Mouse (Mus musculus) common myeloid progenitor, adult 5-6 weeks (primary cell): Measurements from ENCODE around the gene Lrrc52. TPM values are rescaled to one million over a fixed set of nuclear protein-coding genes. Genes with fewer than 3 reads are reported as not detected.

ENCODE experiments used
- ATAC-seq: replicated peaks from 2 replicates; pipeline ENCODE4 v1.8.0; 2016; ENCODE audit warnings: low read depth, mild to moderate bottlenecking, moderate TSS enrichment, inconsistent platforms; ENCODE audit not compliant: poor library complexity, severe bottlenecking
- total RNA-seq: library from RNA; stranded (forward); fragments of 200-1000, 187-1606 nt; gene quantifications from 2 replicates; pipeline ENCODE4 v1.2.3, GENCODE M21; 2017

Lrrc52 gene
- total RNA-seq: not detected in 2 replicates

GRCm38 (mm10) chr1:167466765-167467426 is at the start of gene Lrrc52:
TSS of gene Lrrc52 (minus strand) at chr1:167466780.
- ATAC-seq: peak; percentile 43

- no peak for ATAC-seq
Observed at GRCm38 (mm10) chr1:167511621-167512020, 45.0 kb upstream of the Lrrc52 start.

GRCm38 (mm10) chr1:167506048-167506447 is 39.5 kb upstream of the Lrrc52 start:
- no peak for ATAC-seq

- ATAC-seq: no peak
Observed at GRCm38 (mm10) chr1:167505427-167505826, 38.8 kb upstream of the Lrrc52 start.

GRCm38 (mm10) chr1:167499097-167499850 is 32.7 kb upstream of the Lrrc52 start:
- no peak for ATAC-seq

GRCm38 (mm10) chr1:167497991-167498390 is 31.4 kb upstream of the Lrrc52 start:
- ATAC-seq: no peak

- no peak for ATAC-seq
Observed at GRCm38 (mm10) chr1:167497560-167497959, 31.0 kb upstream of the Lrrc52 start.

GRCm38 (mm10) chr1:167491501-167491900 is 24.9 kb upstream of the Lrrc52 start:
- ATAC-seq: no peak

GRCm38 (mm10) chr1:167487933-167488332 is 21.4 kb upstream of the Lrrc52 start:
- no peak for ATAC-seq

- ATAC-seq: peak; percentile 97
Observed at GRCm38 (mm10) chr1:167486959-167487680, 20.5 kb upstream of the Lrrc52 start.

- ATAC-seq: no peak
Observed at GRCm38 (mm10) chr1:167482863-167483262, 16.3 kb upstream of the Lrrc52 start.

GRCm38 (mm10) chr1:167473585-167473984 is 7.0 kb upstream of the Lrrc52 start:
- no peak for ATAC-seq

- ATAC-seq: no peak
Observed at GRCm38 (mm10) chr1:167467916-167468315, 1.3 kb upstream of the Lrrc52 start.

GRCm38 (mm10) chr1:167457311-167457710 is 9.3 kb downstream of the Lrrc52 start:
- ATAC-seq: no peak

GRCm38 (mm10) chr1:167453048-167453447 is 13.5 kb downstream of the Lrrc52 start:
- ATAC-seq: peak; percentile 31; the same call in 1 of the 2 replicates

- ATAC-seq: peak; percentile 75
Observed at GRCm38 (mm10) chr1:167452456-167452855, 14.1 kb downstream of the Lrrc52 start.

- ATAC-seq: peak; percentile 24
Observed at GRCm38 (mm10) chr1:167448598-167448997, 18.0 kb downstream of the Lrrc52 start.

- ATAC-seq: no peak
Observed at GRCm38 (mm10) chr1:167448088-167448487, 18.5 kb downstream of the Lrrc52 start.

GRCm38 (mm10) chr1:167446516-167446915 is 20.1 kb downstream of the Lrrc52 start:
- ATAC-seq: peak; percentile 52; the same call in 1 of the 2 replicates

GRCm38 (mm10) chr1:167445167-167445566 is 21.4 kb downstream of the Lrrc52 start:
- no peak for ATAC-seq
